Mouse (Mus musculus): ENCODE data around the gene Gm21188.
"Not testable (repeated sequence)": the region's sequence is repeated elsewhere in the genome, so short reads cannot be mapped to it uniquely, and the experiment has no call there.

The Gm21188 gene

DNA sequence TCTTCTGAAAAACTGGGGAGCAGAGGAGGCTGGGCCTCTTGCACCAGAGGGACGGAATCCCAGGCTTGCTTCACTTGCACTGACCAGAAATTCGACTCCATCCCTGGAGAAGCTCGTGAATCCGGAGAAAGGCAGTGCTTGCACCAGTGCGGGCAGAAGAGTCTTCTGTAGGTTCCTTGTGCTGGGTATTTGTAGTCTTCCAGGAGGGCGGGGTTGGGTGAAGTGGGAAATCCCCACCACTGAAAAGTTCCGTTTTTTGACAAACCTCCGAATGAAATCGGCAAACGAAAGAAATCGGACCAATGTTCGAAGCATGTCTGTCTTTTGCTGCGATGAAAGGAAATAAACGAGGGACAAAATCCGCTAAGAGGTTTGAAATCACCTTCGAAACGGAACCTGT is 25.1 kb downstream of the Gm21188 start, which contains the start of gene Gm36079:
TSS of gene Gm36079 (minus strand) at position 101 of the 400 bp plus-strand sequence.
- DNase-seq (ENCODE audit: low read depth, low spot score): not testable (repeated sequence)

DNA sequence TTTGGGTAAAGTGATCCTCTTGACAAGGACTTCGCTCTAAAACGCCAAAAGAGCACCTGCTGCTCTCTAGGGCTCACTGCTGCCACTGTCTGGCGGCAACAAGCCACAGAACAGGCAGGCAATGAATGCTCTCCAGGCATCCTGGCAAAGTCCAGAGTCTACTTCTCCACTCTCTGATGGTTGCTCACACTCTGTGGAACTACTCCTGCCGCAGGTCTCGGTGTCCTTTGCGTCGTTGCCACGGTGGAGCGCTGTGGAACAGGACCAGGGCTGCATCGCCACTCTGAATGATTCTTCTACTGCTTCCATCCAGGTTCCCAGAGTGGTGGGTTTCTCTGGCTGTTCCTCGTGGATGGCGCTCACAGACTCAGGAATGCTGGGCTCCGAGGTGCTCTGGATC is 25.6 kb downstream of the Gm21188 start:
- DNase-seq (ENCODE audit: low read depth, low spot score): not testable (repeated sequence)

DNA sequence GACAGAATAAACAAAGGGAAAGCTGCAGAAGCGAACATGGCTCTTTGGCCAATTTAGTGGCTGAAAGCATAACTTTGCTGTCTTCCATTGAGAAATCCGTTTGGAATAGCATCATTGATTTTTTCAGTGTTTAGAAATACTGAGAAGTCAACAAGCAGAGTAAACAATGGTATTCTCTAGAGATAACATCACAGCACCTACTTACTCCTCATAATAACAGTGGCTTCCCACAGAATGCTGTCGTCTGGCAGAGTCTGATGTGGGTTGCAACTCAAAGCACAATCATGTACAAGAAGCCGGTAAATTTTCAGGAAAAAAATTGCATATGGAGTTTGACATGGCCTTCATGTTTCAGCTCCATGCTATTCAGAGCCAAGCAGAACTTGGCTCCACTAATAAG is 26.4 kb downstream of the Gm21188 start:
- not testable (repeated sequence) for DNase-seq (ENCODE audit: low read depth, low spot score)

DNA sequence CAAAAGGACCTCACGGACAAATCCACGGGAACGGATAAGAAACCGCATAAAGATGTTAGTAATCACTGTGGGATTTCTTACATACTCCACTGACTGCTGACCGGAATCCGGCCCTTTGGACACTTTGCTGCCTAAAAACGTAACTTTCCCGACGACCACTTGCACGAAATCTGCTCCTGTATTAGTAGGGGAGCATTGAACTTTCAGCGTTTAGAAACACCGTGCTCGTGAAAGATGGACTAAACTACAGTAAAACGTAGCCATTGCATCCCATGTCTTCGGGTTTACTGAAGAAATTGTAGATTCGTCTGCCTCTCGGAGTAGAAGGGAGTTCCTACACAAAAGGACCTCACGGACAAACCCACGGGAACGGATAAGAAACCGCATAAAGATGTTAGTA is 27.0 kb downstream of the Gm21188 start:
- DNase-seq (ENCODE audit: low read depth, low spot score): not testable (repeated sequence)

DNA sequence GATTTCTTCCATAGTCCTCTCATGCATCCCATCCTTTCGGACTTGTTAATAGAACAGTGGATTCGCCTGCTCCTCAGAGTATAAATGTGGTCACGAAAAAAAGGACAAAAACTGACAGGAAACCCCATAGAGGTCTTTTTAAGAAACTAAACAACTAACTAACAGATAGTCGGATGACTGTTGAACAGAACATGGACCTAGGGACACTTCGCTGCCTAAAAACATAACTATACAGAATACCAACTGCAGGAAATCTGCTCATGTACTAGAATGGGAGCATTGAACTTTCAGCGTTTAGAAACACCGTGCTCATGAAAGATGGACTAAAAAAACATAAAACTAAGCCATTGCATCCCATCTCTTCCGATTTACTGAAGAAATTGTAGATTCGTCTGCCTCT is 27.4 kb downstream of the Gm21188 start:
- DNase-seq (ENCODE audit: low read depth, low spot score): not testable (repeated sequence)

DNA sequence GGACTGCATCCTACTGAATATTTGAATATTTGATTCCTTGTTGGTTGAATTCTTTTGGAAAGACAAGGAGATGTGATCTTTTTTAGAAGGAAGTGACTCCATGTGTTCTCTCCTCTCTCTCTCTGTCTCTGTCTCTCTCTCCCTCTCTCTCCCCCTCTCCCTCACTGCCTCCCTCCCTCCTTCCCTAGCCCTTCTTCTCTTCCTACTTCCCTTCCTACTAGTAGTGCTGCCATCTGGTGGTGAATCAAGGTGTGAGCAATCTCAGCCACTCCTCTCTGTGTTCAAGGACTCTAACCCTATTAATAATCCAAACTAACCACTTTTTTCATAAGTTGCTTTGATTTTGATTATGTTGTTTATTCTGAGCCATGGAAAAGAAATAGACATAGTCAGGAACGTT is 30.5 kb downstream of the Gm21188 start:
- DNase-seq (ENCODE audit: low read depth, low spot score): not testable (repeated sequence)

DNA sequence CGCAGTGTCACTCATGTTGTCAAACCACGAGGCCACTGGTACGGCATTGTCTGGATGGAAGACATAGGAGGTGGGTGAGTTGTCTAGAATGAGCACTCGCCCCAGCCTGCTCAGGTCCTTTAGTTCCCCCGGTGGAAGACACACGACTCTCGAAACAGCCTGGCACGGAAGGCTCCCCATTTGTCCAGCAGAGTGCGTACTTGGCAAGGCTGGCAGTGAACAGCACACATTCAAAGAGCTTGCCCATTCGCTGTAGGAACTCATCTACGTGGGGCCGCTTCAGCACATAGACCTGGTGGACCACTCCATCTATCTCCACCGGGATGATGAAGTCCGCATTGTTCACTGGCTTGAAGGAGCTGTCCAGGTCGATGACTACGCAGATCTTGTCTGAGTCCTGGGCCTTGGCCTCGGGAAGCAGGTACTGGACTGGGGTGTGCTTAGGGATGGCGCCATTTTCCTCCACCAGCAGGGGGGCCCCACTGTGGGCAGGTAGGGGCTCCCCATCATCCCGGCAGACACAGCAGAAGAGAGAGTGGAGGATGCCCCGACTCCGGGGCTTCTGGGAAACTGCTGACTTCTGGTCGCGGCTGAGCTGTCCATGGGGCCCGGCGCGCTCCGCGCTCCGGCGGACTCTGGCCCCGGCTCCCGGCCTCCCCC is 36.5 kb downstream of the Gm21188 start:
- not testable (repeated sequence) for DNase-seq (ENCODE audit: low read depth, low spot score)

DNA sequence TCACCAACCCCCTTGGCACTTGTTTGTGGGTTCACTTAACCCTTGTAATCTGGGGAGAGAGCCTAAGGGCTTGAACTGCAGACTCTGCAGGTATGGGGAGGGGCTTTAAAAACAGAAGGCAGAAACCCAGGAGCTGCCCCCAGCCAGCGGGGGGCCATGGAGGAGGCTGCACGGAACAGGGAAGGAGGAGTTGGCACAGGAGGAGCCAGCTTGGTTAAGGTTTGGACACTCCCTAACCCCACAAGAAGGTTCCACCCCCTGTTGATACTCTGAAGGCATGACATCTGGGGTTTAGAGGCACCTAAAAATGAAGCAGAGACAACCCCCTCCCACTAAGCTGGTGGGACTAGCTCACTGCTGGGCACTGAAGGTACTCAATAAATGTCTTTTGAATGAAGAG is 38.0 kb downstream of the Gm21188 start:
- not testable (repeated sequence) for DNase-seq (ENCODE audit: low read depth, low spot score)

DNA sequence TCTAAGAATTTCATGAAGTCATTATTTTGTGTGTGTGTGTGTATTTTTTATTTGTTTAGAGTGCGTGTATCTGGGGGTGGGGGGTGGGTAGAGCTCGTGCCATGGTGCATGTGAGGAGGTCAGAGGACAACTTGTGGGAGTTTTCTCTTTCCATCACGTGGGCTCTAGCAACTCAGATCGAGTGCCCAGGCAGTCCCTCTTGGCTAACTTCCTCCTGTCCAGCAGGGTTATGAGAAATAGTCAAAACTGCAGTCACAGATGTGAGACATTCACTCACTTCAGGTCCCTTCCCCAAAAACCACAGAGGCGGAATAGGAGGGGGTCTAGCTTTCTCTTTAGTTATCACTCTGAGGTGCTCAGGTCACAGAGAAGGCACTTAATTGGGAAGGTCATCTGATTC is 38.5 kb downstream of the Gm21188 start:
- not testable (repeated sequence) for DNase-seq (ENCODE audit: low read depth, low spot score)

DNA sequence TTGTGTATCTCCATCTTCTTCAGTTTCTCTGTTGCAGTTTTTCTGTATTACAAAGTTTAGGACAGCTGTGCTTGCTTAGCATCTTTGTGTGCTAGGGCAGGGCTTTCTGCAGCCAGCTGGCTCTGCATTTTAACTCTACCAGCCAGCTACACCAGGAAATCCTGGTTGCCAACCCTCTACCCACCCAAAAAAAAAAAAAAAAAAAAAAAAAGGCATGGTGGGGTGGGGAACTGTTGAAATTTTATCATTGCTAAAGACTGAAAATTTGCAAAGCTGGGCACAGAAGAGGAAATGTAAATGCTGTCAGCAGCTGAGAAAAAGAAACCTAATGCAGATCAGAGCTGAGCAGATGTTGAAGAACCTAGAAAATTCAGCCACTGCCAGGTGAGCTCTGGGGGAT is 41.9 kb downstream of the Gm21188 start:
- DNase-seq (ENCODE audit: low read depth, low spot score): not testable (repeated sequence)

DNA sequence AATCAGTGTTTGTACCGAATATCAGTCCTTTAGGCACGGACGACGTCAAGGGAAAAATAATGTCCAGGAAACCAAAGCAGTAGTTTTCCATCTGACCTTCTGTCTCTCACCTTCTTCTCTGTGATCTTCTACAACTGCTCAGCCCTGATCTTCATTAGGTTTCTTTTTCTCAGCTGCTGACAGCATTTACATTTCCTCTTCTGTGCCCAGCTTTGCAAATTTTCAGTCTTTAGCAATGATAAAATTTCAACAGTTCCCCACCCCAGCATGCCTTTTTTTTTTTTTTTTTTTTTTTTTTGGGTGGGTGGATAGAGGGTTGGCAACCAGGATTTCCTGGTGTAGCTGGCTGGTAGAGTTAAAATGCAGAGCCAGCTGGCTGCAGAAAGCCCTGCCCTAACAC is 52.8 kb downstream of the Gm21188 start:
- DNase-seq (ENCODE audit: low read depth, low spot score): not testable (repeated sequence)

DNA sequence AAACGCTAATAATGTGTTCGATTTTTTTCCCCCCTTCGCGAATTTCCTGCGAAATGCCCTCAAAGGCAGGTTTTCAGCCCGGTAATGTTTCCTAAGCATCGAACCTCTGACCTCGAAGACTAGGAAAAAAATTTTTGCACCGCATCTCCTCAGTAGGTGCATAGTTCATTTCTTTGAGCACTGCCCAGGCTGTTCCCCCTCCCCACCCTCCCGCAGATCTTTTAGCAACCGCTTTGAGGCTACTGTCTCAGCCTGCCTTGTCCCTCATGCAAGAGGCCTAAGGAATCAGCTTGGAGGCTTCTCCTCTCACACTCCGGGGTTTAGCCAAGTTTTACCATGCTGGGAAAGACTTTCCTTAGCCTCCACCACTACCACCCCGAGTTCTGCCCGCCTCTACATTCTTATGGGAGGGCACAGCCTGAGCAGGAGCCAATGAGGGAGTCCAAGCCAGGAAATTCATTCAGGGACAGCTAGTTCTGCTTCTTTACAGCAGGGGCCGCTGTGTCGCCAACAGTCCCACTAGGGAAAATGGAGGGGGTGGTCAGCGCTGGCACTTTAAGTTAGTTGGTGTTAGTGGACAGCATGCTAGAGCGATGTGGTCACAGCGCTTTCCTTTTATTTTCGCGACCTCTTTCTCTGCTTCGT is 53.4 kb downstream of the Gm21188 start:
- DNase-seq (ENCODE audit: low read depth, low spot score): not testable (repeated sequence)

DNA sequence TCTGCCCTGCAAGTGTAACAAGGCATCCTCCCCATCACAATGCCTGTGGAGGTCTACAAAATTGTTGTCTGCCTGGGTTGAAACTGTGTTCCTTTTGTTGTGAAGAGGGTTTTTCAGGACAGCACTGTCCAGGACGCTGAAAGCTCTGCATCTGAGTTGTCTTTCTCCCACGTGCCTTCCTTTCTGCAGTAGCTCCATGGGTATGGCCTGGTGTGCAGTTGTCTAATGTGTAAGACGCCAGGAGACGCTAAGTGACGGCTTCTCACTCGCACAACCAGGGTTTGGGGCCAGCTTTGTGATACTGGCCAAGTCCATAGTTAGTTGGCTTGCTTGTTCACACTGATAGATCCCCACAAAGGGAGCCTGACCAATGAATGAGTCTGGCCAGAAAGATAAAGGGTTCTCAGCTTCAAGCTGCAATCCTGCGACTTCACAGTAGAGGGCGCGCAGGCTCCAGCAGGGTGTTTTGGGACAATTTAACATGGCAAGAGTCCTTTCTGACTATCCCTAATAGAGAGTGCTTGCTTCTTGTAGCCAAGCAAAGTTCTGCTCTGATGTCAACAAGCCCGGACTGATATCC is 60.0 kb downstream of the Gm21188 start:
- DNase-seq (ENCODE audit: low read depth, low spot score): not testable (repeated sequence)

DNA sequence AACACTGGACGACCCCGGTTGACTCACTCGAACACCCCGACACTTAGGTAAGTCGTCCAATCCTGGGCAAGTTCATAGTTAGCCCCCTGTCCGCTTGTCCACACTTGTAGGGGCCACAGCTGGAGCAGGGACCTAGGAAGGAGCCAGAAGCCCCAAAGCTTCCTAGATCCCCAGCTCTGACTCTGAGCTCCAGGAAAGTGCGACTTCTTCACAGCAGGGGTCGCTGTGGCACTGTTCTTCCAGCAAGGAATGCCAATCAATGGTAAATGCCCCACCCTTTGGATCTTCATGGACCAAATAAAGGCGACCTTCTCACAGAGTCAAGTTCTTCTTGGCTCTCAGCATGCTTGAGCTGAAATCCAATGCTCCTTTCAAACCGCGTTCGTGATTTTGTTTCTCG is 60.7 kb downstream of the Gm21188 start:
- not testable (repeated sequence) for DNase-seq (ENCODE audit: low read depth, low spot score)

Data from mesoderm, embryonic 11.5 days (tissue).